Mouse (Mus musculus) neural tube, embryonic 12.5 days (tissue): ENCODE measurements around the gene Cux2. TPM values are rescaled to one million over a fixed set of nuclear protein-coding genes. Genes with fewer than 3 reads are reported as not detected.

Source experiments
- ATAC-seq: fragments of 200-750 bp; cut with Nextera tagmentation; 2 replicates; pipeline ENCODE4 v1.8.0; 2017; ENCODE audit warnings: low read depth, mild to moderate bottlenecking, moderate TSS enrichment, moderate library complexity; ENCODE audit not compliant: low FRiP score
- H3K27ac ChIP-seq: fragments of 300-500 bp; sonication (generic); 2 replicates; pipeline ENCODE4 v1.5.1; 2016
- H3K27me3 ChIP-seq: fragments of 300-500 bp; sonication (generic); replicated peaks from 2 replicates; pipeline ENCODE4 v1.6.1; 2016; ENCODE audit warnings: mild to moderate bottlenecking
- H3K36me3 ChIP-seq: fragments of 300-500 bp; sonication (generic); 2 replicates; pipeline ENCODE4 v1.6.1; 2016; ENCODE audit warnings: mild to moderate bottlenecking
- H3K4me1 ChIP-seq: fragments of 300-500 bp; sonication (generic); 2 replicates; pipeline ENCODE4 v1.6.1; 2016
- H3K4me2 ChIP-seq: fragments of 300-500 bp; sonication (generic); replicated peaks from 2 replicates; pipeline ENCODE4 v1.6.1; 2016; ENCODE audit warnings: mild to moderate bottlenecking
- H3K4me3 ChIP-seq: fragments of 300-500 bp; sonication (generic); 2 replicates; pipeline ENCODE4 v1.5.1; 2016
- H3K9ac ChIP-seq: fragments of 300-500 bp; sonication (generic); 2 replicates; pipeline ENCODE4 v1.6.1; 2016; ENCODE audit warnings: mild to moderate bottlenecking
- H3K9me3 ChIP-seq: fragments of 300-500 bp; sonication (generic); 2 replicates; pipeline ENCODE4 v1.6.1; 2016; ENCODE audit warnings: mild to moderate bottlenecking
- WGBS: fragments of 180-500 bp; shearing (Covaris S2); methylation state at CpG from one replicate; pipeline ENCODE4 v1.1.7; 2016; 5-methylcytosine and 5-hydroxymethylcytosine counted together
- polyA plus RNA-seq: library from polyadenylated mRNA; unstranded; fragments of >200 nt; fragmentation: Nextera tagmentation; extraction: Ambion mirVana; gene quantifications from 2 replicates; pipeline ENCODE4 v1.2.1, GENCODE M21; 2016

Gene Cux2
- polyA plus RNA-seq, 1 experiment from 2014 or later = 24.2 TPM

GRCm38 (mm10) chr5:121825606-121826005 is 224.3 kb downstream of the Cux2 start:
- no peaks in the 10 kb centered on the region for H3K9me3 ChIP-seq
- no peak for ATAC-seq
- 89% methylated on average over 3 of the region's 3 CpGs for WGBS
- H3K27ac ChIP-seq = no peak overlapping the region
- H3K36me3 ChIP-seq = peaks cover 15% of the 10 kb centered on the region
- H3K9ac ChIP-seq = no peak overlapping the region
- H3K4me3 ChIP-seq = no peak overlapping the region
- H3K4me2 ChIP-seq = no peak overlapping the region
- H3K27me3 ChIP-seq = peaks cover 39% of the 10 kb centered on the region
- H3K4me1 ChIP-seq = peaks cover 29% of the 10 kb centered on the region

GRCm38 (mm10) chr5:121824121-121824520 is 225.8 kb downstream of the Cux2 start:
- Histone ChIP-seq H3K4me3 (no peak overlapping the region), H3K9me3 (no peaks in the 10 kb centered on the region), H3K27me3 (peaks cover 27% of the 10 kb centered on the region), H3K36me3 (peaks cover 24% of the 10 kb centered on the region), H3K27ac (no peak overlapping the region), H3K9ac (no peak overlapping the region), H3K4me1 (peaks cover 26% of the 10 kb centered on the region), H3K4me2 (no peak overlapping the region)
- WGBS = 68% methylated on average over 4 of the region's 4 CpGs
- ATAC-seq = no peak

DNA sequence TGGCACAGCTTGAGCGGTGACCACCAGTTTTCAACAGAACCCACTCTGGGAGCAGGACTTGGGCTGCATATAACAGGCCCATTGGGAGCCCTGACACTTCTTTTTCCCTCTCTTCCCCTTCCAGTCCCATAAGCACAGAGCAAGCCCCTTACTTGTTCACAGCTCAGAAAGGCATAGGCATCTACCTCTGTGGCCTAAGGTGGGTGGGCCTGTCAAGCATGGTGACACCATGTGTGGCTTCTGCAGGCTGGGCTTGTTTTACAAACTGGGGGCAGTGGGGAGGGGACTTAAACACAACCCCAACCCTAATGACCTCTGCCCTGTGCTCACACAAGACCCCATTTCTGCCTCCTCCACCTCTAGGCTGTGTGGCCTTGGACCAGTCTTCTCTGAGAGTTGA is 226.2 kb downstream of the Cux2 start:
- Histone ChIP-seq H3K27me3 (peaks cover 22% of the 10 kb centered on the region), H3K4me3 (no peak overlapping the region), H3K4me1 (peaks cover 22% of the 10 kb centered on the region), H3K27ac (no peak overlapping the region), H3K4me2 (no peak overlapping the region), H3K9me3 (no peaks in the 10 kb centered on the region), H3K9ac (no peak overlapping the region), H3K36me3 (peaks cover 29% of the 10 kb centered on the region)
- WGBS = 93% methylated on average over 1 of the region's 1 CpGs
- no peak for ATAC-seq

DNA sequence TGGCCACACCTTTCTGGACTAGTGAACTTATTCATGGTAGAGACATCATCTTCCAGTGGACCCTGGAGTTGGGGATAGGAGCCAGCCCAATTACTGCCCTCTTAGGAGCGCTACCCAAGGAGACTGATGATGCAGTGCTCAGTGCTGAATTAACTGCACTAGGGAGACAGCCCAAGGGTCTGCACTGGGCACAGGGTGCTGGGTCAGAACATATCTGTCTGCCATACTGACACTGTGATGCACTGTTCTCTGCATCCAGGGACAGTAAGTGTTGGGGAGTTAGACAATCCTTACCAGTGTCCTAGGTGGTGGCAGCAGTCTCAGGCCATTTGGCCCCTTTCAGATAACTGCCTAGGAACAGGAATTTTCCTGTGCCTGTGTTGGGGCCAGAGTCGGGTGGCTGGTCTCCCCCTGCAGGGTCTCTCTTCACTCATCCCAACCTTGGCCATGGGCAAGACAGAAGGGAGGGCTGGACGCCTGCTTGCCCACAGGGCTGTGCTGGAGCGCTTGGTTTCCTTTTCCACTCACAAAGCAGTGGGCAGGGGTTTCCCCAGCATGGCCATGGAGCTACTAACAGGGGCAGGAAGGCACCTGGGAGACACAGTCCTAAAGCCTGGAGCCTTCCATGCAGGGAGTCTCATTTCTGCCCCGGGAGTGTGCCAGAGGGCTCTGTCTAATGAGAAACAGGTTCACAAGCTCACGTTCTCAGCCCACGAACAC is 227.0 kb downstream of the Cux2 start:
- H3K36me3 ChIP-seq = peaks cover 36% of the 10 kb centered on the region
- H3K4me3 ChIP-seq = no peak overlapping the region
- no peak overlapping the region for H3K9ac ChIP-seq
- peaks cover 15% of the 10 kb centered on the region for H3K27me3 ChIP-seq
- H3K4me1 ChIP-seq = peaks cover 15% of the 10 kb centered on the region
- ATAC-seq = no peak
- H3K27ac ChIP-seq = no peak overlapping the region
- no peak overlapping the region for H3K4me2 ChIP-seq
- WGBS = 79% methylated on average over 7 of the region's 7 CpGs
- no peaks in the 10 kb centered on the region for H3K9me3 ChIP-seq

GRCm38 (mm10) chr5:121821552-121821951 is 228.3 kb downstream of the Cux2 start:
- H3K36me3 ChIP-seq = peaks cover 50% of the 10 kb centered on the region
- ATAC-seq = no peak
- H3K4me1 ChIP-seq = peaks cover 15% of the 10 kb centered on the region
- H3K4me3 ChIP-seq = no peak overlapping the region
- H3K27me3 ChIP-seq = peaks cover 2% of the 10 kb centered on the region; the same call in 1 of the 2 replicates
- no peaks in the 10 kb centered on the region for H3K9me3 ChIP-seq
- no peak overlapping the region for H3K27ac ChIP-seq
- H3K9ac ChIP-seq = no peak overlapping the region
- WGBS = 74% methylated on average over 5 of the region's 5 CpGs
- H3K4me2 ChIP-seq = no peak overlapping the region

GRCm38 (mm10) chr5:121821116-121821515 is 228.8 kb downstream of the Cux2 start:
- H3K9ac ChIP-seq = no peak overlapping the region
- H3K4me1 ChIP-seq = peaks cover 15% of the 10 kb centered on the region
- H3K9me3 ChIP-seq = no peaks in the 10 kb centered on the region
- H3K27me3 ChIP-seq = no peaks in the 10 kb centered on the region
- H3K27ac ChIP-seq = no peak overlapping the region
- H3K4me2 ChIP-seq = no peak overlapping the region
- H3K36me3 ChIP-seq = peaks cover 54% of the 10 kb centered on the region
- ATAC-seq = no peak
- WGBS = 83% methylated on average over 5 of the region's 5 CpGs
- H3K4me3 ChIP-seq = no peak overlapping the region

- Histone ChIP-seq H3K9me3 (no peaks in the 10 kb centered on the region), H3K4me3 (no peak overlapping the region), H3K27me3 (no peaks in the 10 kb centered on the region), H3K4me2 (no peak overlapping the region), H3K9ac (no peak overlapping the region), H3K27ac (no peak overlapping the region), H3K4me1 (peaks cover 15% of the 10 kb centered on the region), H3K36me3 (peaks cover 59% of the 10 kb centered on the region)
- WGBS = 92% methylated on average over 3 of the region's 3 CpGs
- no peak for ATAC-seq
Measured at GRCm38 (mm10) chr5:121820657-121821056, 229.2 kb downstream of the Cux2 start.

GRCm38 (mm10) chr5:121820161-121820560 is 229.7 kb downstream of the Cux2 start:
- no peaks in the 10 kb centered on the region for H3K9me3 ChIP-seq
- no peak overlapping the region for H3K4me3 ChIP-seq
- no peaks in the 10 kb centered on the region for H3K27me3 ChIP-seq
- peaks cover 15% of the 10 kb centered on the region for H3K4me1 ChIP-seq
- no peak overlapping the region for H3K4me2 ChIP-seq
- 79% methylated on average over 2 of the region's 2 CpGs for WGBS
- no peak for ATAC-seq
- peaks cover 64% of the 10 kb centered on the region for H3K36me3 ChIP-seq
- no peak overlapping the region for H3K9ac ChIP-seq
- H3K27ac ChIP-seq = no peak overlapping the region

GRCm38 (mm10) chr5:121819559-121819958 is 230.3 kb downstream of the Cux2 start:
- H3K9me3 ChIP-seq = no peaks in the 10 kb centered on the region
- no peak overlapping the region for H3K9ac ChIP-seq
- H3K27ac ChIP-seq = no peak overlapping the region
- H3K36me3 ChIP-seq = peaks cover 65% of the 10 kb centered on the region
- H3K4me1 ChIP-seq = peaks cover 15% of the 10 kb centered on the region
- H3K27me3 ChIP-seq = no peaks in the 10 kb centered on the region
- 97% methylated on average over 5 of the region's 5 CpGs for WGBS
- H3K4me3 ChIP-seq = no peak overlapping the region
- H3K4me2 ChIP-seq = no peak overlapping the region
- ATAC-seq = no peak

GRCm38 (mm10) chr5:121818862-121819261 is 231.0 kb downstream of the Cux2 start:
- Histone ChIP-seq H3K4me3 (no peak overlapping the region), H3K4me2 (no peak overlapping the region), H3K9ac (no peak overlapping the region), H3K36me3 (peaks cover 68% of the 10 kb centered on the region), H3K9me3 (no peaks in the 10 kb centered on the region), H3K27me3 (no peaks in the 10 kb centered on the region), H3K27ac (no peak overlapping the region), H3K4me1 (peaks cover 15% of the 10 kb centered on the region)
- 95% methylated on average over 4 of the region's 4 CpGs for WGBS
- no peak for ATAC-seq

DNA sequence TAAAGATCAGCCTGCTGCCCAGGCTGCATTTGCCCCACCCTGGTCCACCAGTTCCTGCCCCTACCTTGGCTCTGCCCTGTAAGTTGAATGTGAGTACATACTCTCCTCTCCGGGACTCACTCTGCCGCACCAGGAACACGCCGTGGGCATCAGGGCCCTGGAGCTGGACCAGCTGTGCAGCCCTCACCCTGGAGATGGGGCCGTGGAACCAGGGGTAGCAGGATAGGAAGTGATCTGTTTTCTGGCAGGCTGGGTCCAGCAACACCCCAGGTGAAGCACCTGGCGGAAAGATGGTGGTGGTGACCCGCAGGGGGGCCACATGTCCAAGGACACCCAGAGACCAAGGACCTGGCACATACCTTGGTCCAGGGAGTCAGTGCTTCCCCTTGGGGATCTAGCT is 231.5 kb downstream of the Cux2 start:
- ATAC-seq = no peak
- Histone ChIP-seq H3K4me3 (no peak overlapping the region), H3K36me3 (peaks cover 72% of the 10 kb centered on the region), H3K27me3 (no peaks in the 10 kb centered on the region), H3K9ac (no peak overlapping the region), H3K4me1 (peaks cover 10% of the 10 kb centered on the region), H3K9me3 (no peaks in the 10 kb centered on the region), H3K27ac (no peak overlapping the region), H3K4me2 (no peak overlapping the region)
- over 99% methylated on average over 7 of the region's 7 CpGs for WGBS

- no peaks in the 10 kb centered on the region for H3K9me3 ChIP-seq
- peaks cover 75% of the 10 kb centered on the region for H3K36me3 ChIP-seq
- H3K9ac ChIP-seq = no peak overlapping the region
- H3K27ac ChIP-seq = no peak overlapping the region
- 89% methylated on average over 9 of the region's 9 CpGs for WGBS
- no peak overlapping the region for H3K4me2 ChIP-seq
- no peak for ATAC-seq
- H3K4me1 ChIP-seq = peaks cover 3% of the 10 kb centered on the region; the same call in 1 of the 2 replicates
- no peak overlapping the region for H3K4me3 ChIP-seq
- no peaks in the 10 kb centered on the region for H3K27me3 ChIP-seq
Measured at GRCm38 (mm10) chr5:121817551-121817950, 232.4 kb downstream of the Cux2 start.

GRCm38 (mm10) chr5:121816611-121817010 is 233.3 kb downstream of the Cux2 start:
- no peak overlapping the region for H3K4me2 ChIP-seq
- H3K36me3 ChIP-seq = peaks cover 85% of the 10 kb centered on the region
- H3K9ac ChIP-seq = no peak overlapping the region

More at GRCm38 (mm10) chr5:121816611-121817010, 233.3 kb downstream of the Cux2 start:
- Histone ChIP-seq H3K27me3 (no peaks in the 10 kb centered on the region), H3K4me1 (no peaks in the 10 kb centered on the region), H3K4me3 (no peak overlapping the region), H3K27ac (no peak overlapping the region), H3K9me3 (no peaks in the 10 kb centered on the region)
- ATAC-seq = no peak
- 98% methylated on average over 2 of the region's 2 CpGs for WGBS
